Mouse (Mus musculus): ENCODE data around the gene Lyrm7. TPM values are rescaled to one million over a fixed set of nuclear protein-coding genes. Genes with fewer than 3 reads are reported as not detected.

Lyrm7 gene
- polyA plus RNA-seq, 1 experiment: 26.3 TPM

- H3K27me3 ChIP-seq (ENCODE audit: control insufficient read depth, insufficient read depth, low read length, poor library complexity, severe bottlenecking): no peaks in the 10 kb centered on the region
- H3K9me3 ChIP-seq (replicated peaks; ENCODE audit: control insufficient read depth, insufficient read depth, low read length, poor library complexity, severe bottlenecking): peaks cover 3% of the 10 kb centered on the region; the same call in 1 of the 2 replicates
- H3K27ac ChIP-seq (ENCODE audit: insufficient read depth, low read length): no peak overlapping the region
- H3K4me3 ChIP-seq (ENCODE audit: low read depth, low read length): no peak overlapping the region
- H3K4me1 ChIP-seq (ENCODE audit: control insufficient read depth, insufficient read depth, low read length): no peaks in the 10 kb centered on the region
- H3K9ac ChIP-seq (ENCODE audit: low read depth, poor library complexity, severe bottlenecking): no peak overlapping the region
- H3K36me3 ChIP-seq (ENCODE audit: control insufficient read depth, insufficient read depth, low read length, poor library complexity, severe bottlenecking): no peaks in the 10 kb centered on the region
- TF ChIP-seq POLR2A (IDR thresholded peaks at IDR 0.05; ENCODE audit: insufficient read depth, low read length): no peak
- TF ChIP-seq EP300 (IDR thresholded peaks at IDR 0.05; ENCODE audit: insufficient read depth, low read depth, low read length): no peak
- TF ChIP-seq CTCF (IDR thresholded peaks at IDR 0.05; ENCODE audit: low read depth, low read length): no peak
Observed at GRCm38 (mm10) chr11:54845470-54846442, 15.0 kb downstream of the Lyrm7 start.

GRCm38 (mm10) chr11:54844959-54845358 lies 15.8 kb downstream of the Lyrm7 start:
- H3K4me3 ChIP-seq (ENCODE audit: low read depth, low read length): no peak overlapping the region
- no peaks in the 10 kb centered on the region for H3K36me3 ChIP-seq (ENCODE audit: control insufficient read depth, insufficient read depth, low read length, poor library complexity, severe bottlenecking)
- no peak overlapping the region for H3K9ac ChIP-seq (ENCODE audit: low read depth, poor library complexity, severe bottlenecking)
- TF ChIP-seq CTCF (IDR thresholded peaks at IDR 0.05; ENCODE audit: low read depth, low read length): no peak
- no peak for TF ChIP-seq EP300 (IDR thresholded peaks at IDR 0.05; ENCODE audit: insufficient read depth, low read depth, low read length)
- no peak overlapping the region for H3K27ac ChIP-seq (ENCODE audit: insufficient read depth, low read length)
- peaks cover 3% of the 10 kb centered on the region; the same call in 1 of the 2 replicates for H3K9me3 ChIP-seq (replicated peaks; ENCODE audit: control insufficient read depth, insufficient read depth, low read length, poor library complexity, severe bottlenecking)
- no peaks in the 10 kb centered on the region for H3K4me1 ChIP-seq (ENCODE audit: control insufficient read depth, insufficient read depth, low read length)
- no peaks in the 10 kb centered on the region for H3K27me3 ChIP-seq (ENCODE audit: control insufficient read depth, insufficient read depth, low read length, poor library complexity, severe bottlenecking)

GRCm38 (mm10) chr11:54844424-54844823 lies 16.3 kb downstream of the Lyrm7 start:
- H3K36me3 ChIP-seq (ENCODE audit: control insufficient read depth, insufficient read depth, low read length, poor library complexity, severe bottlenecking): no peaks in the 10 kb centered on the region
- no peak for TF ChIP-seq CTCF (IDR thresholded peaks at IDR 0.05; ENCODE audit: low read depth, low read length)
- TF ChIP-seq POLR2A (IDR thresholded peaks at IDR 0.05; ENCODE audit: insufficient read depth, low read length): no peak
- no peak for TF ChIP-seq EP300 (IDR thresholded peaks at IDR 0.05; ENCODE audit: insufficient read depth, low read depth, low read length)
- H3K9ac ChIP-seq (ENCODE audit: low read depth, poor library complexity, severe bottlenecking): no peak overlapping the region
- H3K9me3 ChIP-seq (replicated peaks; ENCODE audit: control insufficient read depth, insufficient read depth, low read length, poor library complexity, severe bottlenecking): peaks cover 3% of the 10 kb centered on the region; the same call in 1 of the 2 replicates
- no peak overlapping the region for H3K27ac ChIP-seq (ENCODE audit: insufficient read depth, low read length)
- H3K4me1 ChIP-seq (ENCODE audit: control insufficient read depth, insufficient read depth, low read length): no peaks in the 10 kb centered on the region
- no peaks in the 10 kb centered on the region for H3K27me3 ChIP-seq (ENCODE audit: control insufficient read depth, insufficient read depth, low read length, poor library complexity, severe bottlenecking)
- H3K4me3 ChIP-seq (ENCODE audit: low read depth, low read length): no peak overlapping the region

GRCm38 (mm10) chr11:54840891-54841290 lies 19.8 kb downstream of the Lyrm7 start:
- H3K9ac ChIP-seq (ENCODE audit: low read depth, poor library complexity, severe bottlenecking): no peak overlapping the region
- H3K27ac ChIP-seq (ENCODE audit: insufficient read depth, low read length): no peak overlapping the region
- H3K27me3 ChIP-seq (ENCODE audit: control insufficient read depth, insufficient read depth, low read length, poor library complexity, severe bottlenecking): no peaks in the 10 kb centered on the region
- no peaks in the 10 kb centered on the region for H3K4me1 ChIP-seq (ENCODE audit: control insufficient read depth, insufficient read depth, low read length)
- no peaks in the 10 kb centered on the region for H3K9me3 ChIP-seq (replicated peaks; ENCODE audit: control insufficient read depth, insufficient read depth, low read length, poor library complexity, severe bottlenecking)
- TF ChIP-seq POLR2A (IDR thresholded peaks at IDR 0.05; ENCODE audit: insufficient read depth, low read length) (no peak), CTCF (IDR thresholded peaks at IDR 0.05; ENCODE audit: low read depth, low read length) (no peak), EP300 (IDR thresholded peaks at IDR 0.05; ENCODE audit: insufficient read depth, low read depth, low read length) (no peak)
- no peak overlapping the region for H3K4me3 ChIP-seq (ENCODE audit: low read depth, low read length)
- H3K36me3 ChIP-seq (ENCODE audit: control insufficient read depth, insufficient read depth, low read length, poor library complexity, severe bottlenecking): no peaks in the 10 kb centered on the region

GRCm38 (mm10) chr11:54839696-54840095 lies 21.0 kb downstream of the Lyrm7 start:
- no peaks in the 10 kb centered on the region for H3K36me3 ChIP-seq (ENCODE audit: control insufficient read depth, insufficient read depth, low read length, poor library complexity, severe bottlenecking)
- no peaks in the 10 kb centered on the region for H3K4me1 ChIP-seq (ENCODE audit: control insufficient read depth, insufficient read depth, low read length)
- H3K27me3 ChIP-seq (ENCODE audit: control insufficient read depth, insufficient read depth, low read length, poor library complexity, severe bottlenecking): no peaks in the 10 kb centered on the region
- no peak for TF ChIP-seq POLR2A (IDR thresholded peaks at IDR 0.05; ENCODE audit: insufficient read depth, low read length)
- no peak for TF ChIP-seq CTCF (IDR thresholded peaks at IDR 0.05; ENCODE audit: low read depth, low read length)
- H3K4me3 ChIP-seq (ENCODE audit: low read depth, low read length): no peak overlapping the region
- no peak overlapping the region for H3K9ac ChIP-seq (ENCODE audit: low read depth, poor library complexity, severe bottlenecking)
- no peak overlapping the region for H3K27ac ChIP-seq (ENCODE audit: insufficient read depth, low read length)
- H3K9me3 ChIP-seq (replicated peaks; ENCODE audit: control insufficient read depth, insufficient read depth, low read length, poor library complexity, severe bottlenecking): no peaks in the 10 kb centered on the region

- TF ChIP-seq POLR2A (IDR thresholded peaks at IDR 0.05; ENCODE audit: insufficient read depth, low read length) (no peak), CTCF (IDR thresholded peaks at IDR 0.05; ENCODE audit: low read depth, low read length) (no peak), EP300 (IDR thresholded peaks at IDR 0.05; ENCODE audit: insufficient read depth, low read depth, low read length) (no peak)
- Histone ChIP-seq H3K4me3 (ENCODE audit: low read depth, low read length) (no peak overlapping the region), H3K36me3 (ENCODE audit: control insufficient read depth, insufficient read depth, low read length, poor library complexity, severe bottlenecking) (no peaks in the 10 kb centered on the region), H3K9me3 (replicated peaks; ENCODE audit: control insufficient read depth, insufficient read depth, low read length, poor library complexity, severe bottlenecking) (no peaks in the 10 kb centered on the region), H3K4me1 (ENCODE audit: control insufficient read depth, insufficient read depth, low read length) (no peaks in the 10 kb centered on the region), H3K27me3 (ENCODE audit: control insufficient read depth, insufficient read depth, low read length, poor library complexity, severe bottlenecking) (no peaks in the 10 kb centered on the region), H3K27ac (ENCODE audit: insufficient read depth, low read length) (no peak overlapping the region), H3K9ac (ENCODE audit: low read depth, poor library complexity, severe bottlenecking) (no peak overlapping the region)
Observed at GRCm38 (mm10) chr11:54836106-54836505, 24.6 kb downstream of the Lyrm7 start.
